Mouse (Mus musculus): Measurements from ENCODE around the gene Ercc6l2. TPM values are rescaled to one million over a fixed set of nuclear protein-coding genes. Genes with fewer than 3 reads are reported as not detected.

The Ercc6l2 gene
- total RNA-seq (2015), result 45.0 and 50.4 TPM in 2 replicates
- 23.7 and 36.8 TPM in 2 replicates for total RNA-seq (2017)

DNA sequence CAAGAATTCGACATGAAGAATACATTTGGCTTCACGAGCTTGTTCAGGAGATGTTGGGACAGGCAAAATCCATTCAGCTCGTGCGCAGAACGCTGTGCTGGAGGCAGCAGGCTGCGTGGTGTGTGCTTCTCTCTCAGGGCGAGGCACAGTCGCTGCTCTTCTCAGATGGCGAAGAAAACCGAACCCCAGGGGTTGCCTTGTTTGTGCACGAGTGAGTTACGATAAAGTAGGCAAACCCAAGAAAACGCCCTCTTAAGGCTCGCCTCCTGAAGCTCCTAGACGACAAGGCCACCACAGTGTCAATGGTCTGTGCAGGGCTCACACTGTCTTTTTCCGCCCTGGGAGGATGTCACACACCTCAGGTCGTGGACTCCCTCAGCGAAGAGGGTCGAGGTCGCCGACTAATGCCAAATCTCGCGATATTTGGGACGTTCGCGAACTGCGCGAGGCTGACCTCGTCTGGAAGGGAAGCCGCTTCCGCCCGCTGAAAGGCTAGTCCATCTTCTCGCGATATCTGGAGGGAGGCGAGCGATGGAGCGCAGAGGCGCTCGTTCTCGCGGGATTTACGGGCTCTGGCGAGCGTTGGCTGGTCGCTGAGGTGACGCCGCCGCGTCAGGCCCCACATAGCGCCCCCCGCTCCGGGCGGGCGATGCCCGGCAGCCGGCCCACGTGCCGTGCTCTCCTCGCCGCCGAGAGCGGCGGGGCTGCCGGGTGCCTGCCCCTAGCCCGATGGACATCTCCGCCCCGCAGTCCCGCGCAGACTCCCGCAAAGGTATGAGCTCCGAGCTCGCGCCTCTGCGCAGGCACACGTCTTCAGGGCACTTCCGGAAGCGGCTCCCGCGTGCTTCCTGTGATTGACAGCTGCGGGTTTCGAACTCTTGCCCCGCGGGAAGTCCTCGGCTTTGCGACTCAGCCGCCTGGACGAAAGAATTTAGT is at the start of gene Ercc6l2:
Gene Ercc6l2 (plus strand): TSS at position 495 of the 936 bp plus-strand sequence.
- ATAC-seq (replicated peaks; ENCODE audit: poor library complexity), result peak; percentile 93

DNA sequence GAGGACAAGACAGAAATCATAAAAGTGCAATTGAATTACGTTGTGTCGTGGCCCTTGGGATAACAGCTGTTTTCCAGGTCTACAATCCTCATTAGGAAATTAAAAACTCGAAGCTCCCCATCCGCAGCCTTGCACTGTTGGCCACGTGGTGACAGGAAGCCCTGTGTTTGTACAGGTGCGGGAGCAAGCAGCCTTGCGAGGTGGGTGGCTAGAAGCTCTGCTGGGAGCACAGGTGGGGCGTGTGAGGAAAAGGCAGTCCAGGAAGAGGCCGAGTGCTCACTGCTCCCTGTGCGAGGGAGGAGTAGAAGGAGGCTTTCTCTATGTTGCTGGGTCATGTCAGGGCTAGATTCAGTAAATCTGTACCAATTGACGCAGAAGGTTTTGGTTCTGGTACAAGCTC is 49.0 kb upstream of the Ercc6l2 start:
- ATAC-seq (replicated peaks; ENCODE audit: poor library complexity), result no peak

DNA sequence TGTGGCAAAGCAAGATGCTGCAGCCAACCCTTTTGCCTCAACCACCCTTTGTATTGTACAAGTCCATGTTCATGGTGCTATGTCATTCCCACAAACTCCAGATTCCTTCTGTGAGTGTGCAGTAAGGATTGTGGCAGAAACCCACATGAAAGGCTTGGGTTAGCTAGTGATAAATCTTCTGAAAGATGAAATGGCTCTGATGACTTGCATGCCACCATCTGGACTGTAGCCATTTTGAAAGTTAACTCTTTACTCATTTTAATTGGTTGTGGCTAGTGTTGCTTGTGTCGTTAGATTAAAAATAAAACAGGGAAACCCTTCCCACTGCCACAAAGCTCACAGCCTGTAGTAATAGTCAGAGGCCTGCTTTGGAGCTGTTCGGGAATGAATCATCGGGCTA is 44.0 kb upstream of the Ercc6l2 start:
- no peak for ATAC-seq (replicated peaks; ENCODE audit: poor library complexity)

DNA sequence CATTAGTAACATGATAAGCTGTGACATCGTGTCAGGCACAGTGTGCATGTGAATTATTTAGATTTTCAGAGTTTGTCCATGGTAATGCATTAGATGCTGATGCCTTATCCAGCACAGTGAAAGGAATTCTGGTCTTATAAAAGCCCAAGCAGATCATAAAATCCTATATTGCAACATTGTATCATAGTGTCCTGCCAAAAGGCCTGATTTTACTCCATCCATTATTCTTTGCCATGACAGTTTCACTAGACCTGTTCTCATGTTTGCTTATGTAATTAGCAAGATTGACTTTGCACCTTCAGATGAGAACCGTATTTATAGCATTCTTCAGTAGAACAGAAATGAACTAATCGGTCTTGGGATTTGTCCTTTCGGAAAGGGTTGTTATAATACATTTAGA is 36.1 kb upstream of the Ercc6l2 start:
- ATAC-seq (replicated peaks; ENCODE audit: poor library complexity), result no peak

DNA sequence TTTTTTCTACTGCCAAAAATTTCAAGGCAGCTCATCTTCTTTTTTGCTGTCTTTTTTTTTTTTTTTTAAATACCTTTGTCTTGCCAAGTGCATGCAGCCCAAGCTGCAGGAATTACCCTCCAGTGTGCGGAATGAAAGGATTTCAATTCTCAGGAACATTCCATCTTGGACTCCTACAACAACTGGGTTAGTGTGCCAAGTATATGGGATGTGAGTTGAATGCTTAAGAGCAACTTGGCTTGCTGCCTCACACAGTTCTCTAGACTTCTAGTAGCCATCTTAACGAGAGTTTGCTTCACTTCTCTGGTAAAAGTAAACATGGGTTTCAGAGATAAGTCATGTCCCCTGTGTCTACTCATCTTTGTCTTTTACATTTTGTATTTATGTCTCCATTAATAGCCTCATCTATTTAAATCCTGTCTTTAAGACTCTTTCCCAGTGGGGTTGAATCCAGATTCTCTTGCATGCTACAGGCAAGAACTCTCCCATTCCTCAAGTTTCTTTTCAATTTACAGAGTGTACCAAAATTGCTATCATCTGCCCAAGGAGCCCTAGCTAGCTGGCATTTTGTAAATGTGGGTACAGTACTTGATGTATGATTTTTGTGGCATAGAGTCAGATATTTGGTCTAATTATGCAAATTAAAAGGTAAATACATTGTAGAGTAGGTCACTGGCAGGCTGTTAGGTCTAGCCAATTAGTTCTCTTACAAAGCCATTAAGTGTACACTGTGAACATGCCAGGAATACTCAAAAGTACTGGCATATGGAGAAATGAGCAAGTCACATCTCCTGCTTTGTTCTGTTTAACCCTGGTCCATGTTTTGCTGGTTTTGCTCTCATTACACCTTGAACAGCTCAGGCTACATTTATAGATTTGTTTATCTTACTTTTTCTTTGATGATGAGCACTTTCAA is 35.4 kb upstream of the Ercc6l2 start:
- ATAC-seq (replicated peaks; ENCODE audit: poor library complexity), result no peak

DNA sequence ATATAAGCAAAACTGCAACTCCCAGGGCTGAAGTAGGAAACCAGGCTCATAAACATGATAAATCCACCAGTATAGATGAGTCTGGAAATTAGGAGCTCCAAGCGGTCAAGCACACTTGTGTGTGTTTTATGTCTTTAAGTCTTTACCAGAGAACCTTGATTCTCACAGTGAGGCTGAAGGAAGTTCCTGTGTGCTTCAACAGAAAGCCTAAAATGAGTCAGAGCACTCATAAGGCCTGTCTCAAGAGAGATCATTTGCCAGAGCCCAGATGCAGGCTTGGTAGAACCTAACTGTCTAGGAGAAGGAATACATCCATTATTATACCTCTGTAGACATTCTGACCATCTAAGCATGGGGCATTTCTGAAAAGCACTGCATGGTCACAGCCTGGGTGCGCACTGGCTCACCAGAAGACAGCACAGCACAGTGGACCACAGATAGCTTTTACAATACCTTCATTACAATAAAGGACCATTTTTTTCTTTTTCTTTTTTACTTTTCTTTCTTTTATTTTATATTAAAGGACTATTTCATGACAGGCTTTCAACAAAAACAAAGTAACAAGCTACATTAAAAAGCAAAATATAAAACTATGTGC is 22.7 kb upstream of the Ercc6l2 start:
- ATAC-seq (replicated peaks; ENCODE audit: poor library complexity), result no peak

DNA sequence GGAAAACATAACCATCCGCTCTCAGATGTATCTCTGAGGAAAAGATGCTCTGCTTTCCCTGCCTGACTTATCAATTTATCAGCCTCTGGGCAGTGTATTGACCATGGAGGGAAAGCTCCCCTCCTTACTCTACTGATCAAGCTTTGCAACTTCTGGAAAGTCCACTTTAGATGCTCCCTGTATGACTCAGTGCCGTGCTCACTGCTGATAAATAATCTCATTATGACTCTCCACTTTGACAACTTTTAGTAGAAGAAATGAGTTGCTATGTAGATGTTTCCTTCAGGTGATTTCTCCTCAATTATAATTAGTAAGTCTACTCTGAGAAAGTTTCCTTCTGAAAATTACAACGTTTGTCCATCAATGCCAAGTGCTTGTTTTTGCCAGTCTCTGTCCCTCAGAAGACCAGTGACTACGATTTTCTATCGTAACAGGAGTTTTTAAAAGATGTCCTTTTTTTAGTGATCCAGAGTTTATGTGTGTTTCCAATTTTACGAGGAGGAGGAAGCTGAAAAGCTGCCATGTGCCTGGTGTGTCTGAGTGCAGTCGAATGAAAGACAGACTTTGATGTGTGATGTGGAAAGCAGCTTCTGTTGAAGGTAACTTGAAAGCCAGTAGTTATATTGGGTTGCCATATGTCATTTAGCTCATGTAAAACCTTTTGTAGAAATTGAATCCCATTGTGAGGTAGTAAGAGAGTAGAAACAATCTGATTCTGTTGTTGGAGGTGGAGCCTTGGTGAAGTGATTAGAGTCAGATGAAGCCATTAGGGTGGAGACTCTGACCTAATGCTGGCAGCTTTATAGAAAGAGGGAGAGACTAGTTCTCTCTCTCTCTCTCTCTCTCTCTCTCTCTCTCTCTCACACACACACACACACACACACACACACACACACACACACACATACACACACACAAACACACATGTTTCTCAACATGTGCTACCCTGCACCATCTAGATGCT is 21.4 kb upstream of the Ercc6l2 start:
- ATAC-seq (replicated peaks; ENCODE audit: poor library complexity), result no peak

DNA sequence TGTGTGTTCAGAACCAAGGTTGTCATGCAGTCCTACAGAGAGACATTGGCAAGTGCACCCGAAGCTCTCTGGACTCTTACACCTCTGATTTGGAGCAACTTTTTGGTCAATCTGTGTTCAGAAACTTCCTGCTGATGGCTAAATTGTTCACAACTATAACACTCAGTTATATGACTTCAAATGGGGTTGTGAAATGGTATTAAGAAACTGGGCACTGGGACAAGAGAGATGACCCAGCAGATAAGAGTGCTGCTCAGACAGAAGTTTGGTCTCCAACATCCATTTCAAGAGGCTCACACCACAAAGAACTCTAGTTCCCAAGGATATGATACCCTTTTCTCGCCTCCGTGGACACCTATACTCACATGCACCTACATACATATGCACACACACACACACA is 16.4 kb upstream of the Ercc6l2 start:
- 0 out of 2 replicates have a peak, but pooled peaks have one; percentile 34 for ATAC-seq (replicated peaks; ENCODE audit: poor library complexity)

DNA sequence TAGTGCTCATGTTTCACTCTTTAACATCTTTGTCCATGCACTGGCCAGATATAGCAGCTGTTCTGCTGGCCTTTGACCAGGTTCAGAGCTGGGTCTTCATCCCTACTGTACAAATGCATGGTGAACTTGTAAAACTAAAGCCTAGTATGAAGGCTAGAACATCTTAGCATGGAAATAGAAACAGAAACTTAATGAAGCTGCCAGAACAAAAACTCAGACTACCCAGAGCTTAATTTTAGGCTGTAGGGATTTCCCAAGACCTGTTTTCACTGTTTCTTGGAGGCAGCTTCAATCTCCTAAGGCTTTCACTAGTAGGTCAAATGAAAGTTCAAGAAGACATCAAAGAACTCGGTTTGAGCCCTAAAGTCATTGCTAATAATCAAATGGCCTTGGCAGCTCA is 15.1 kb upstream of the Ercc6l2 start:
- ATAC-seq (replicated peaks; ENCODE audit: poor library complexity), result no peak

DNA sequence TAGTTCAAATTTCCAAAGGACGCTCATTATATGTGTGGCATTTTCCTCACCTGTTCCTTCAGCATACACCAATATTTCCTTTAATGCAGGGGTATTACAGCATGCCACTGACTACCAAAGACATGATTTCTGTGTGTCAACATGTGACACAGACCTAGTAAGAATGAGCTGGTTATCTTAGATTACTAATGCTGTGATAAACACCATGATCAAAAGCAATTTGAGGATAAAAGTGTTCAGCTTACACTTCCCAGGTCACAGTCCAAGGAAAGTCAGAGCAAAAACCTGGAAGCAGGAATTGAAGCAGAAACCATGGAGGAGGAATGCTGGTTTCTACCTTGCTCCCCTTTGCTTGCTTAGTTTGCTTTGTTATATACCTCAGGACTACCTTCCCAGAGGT is 13.8 kb upstream of the Ercc6l2 start:
- no peak for ATAC-seq (replicated peaks; ENCODE audit: poor library complexity)

DNA sequence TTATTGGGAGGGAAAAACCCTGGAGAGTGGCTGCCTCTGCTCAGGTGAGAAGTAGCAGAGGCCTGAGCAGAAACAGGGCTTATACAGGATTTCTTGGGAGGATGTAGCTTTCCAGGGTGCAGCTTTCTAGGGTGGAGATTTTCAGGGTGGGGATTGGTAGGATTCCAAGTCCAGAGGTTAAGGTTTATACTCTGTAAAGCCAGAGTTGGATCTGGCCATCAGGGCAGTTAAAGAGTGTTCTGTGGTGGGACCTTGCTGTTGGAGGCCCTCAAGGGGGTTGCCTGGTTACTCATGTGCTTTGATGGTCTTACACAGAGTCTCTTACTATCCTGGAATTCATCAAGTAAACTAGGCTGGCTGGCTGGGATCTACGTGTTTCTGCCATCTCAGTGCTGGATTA is 7.8 kb upstream of the Ercc6l2 start:
- ATAC-seq (replicated peaks; ENCODE audit: poor library complexity), result no peak

DNA sequence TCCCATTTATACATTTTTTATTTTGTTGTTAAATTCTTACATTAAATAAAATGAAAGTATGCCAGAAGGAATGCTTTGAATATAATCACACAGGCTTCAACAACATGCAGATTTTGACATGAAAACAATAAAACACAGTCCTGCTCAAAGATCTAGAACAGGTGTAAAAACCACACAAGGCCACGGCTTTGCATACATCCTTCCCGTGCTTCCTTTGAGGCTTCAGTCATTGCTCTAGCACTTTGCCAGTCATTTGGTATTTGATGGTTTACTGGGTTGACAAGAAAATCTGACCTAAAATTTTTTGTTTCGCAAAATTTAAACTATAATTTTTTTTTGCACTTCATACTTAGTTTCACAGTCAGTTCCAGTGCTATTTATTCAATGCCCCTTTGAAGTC is 7.1 kb upstream of the Ercc6l2 start:
- ATAC-seq (replicated peaks; ENCODE audit: poor library complexity), result no peak

DNA sequence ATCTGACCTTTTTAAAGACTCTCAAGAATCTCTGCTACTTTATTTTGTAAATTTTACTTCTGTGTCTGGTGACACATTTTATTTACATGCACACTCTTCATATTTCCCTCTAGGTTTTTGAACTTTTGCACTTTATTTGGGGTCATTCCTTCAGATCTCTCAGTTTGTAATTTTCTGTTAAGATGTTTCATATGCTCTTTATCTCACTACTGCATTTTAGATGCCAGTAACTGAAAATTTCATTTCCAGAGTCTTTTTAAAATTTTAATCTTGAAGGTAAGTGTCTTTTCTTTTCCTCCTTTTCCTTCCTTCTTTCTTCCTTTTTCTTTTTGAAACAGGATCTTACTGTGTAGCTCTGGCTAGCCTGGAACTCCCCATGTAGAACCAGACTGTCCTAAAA is 3.6 kb upstream of the Ercc6l2 start:
- ATAC-seq (replicated peaks; ENCODE audit: poor library complexity), result no peak

DNA sequence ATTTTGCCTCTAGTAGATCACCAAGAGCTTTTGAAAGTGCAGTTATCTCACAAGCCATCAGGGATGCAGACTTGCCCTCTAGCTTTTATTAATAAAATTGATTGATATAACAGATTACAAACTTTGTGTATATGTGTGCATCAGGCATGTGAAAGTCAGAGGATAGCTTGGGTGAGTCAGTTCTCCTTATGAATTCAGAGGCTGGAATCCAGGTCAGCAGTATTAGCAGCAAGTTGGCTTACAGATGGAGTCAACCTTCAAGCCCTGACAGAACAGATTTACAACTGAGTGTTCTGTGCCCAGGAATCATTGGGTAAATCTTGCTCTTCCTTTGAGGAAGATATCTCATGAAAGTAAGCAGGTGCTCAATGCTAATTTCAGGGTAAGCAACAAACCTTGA is 891 bp downstream of the Ercc6l2 start:
- no peak for ATAC-seq (replicated peaks; ENCODE audit: poor library complexity)

DNA sequence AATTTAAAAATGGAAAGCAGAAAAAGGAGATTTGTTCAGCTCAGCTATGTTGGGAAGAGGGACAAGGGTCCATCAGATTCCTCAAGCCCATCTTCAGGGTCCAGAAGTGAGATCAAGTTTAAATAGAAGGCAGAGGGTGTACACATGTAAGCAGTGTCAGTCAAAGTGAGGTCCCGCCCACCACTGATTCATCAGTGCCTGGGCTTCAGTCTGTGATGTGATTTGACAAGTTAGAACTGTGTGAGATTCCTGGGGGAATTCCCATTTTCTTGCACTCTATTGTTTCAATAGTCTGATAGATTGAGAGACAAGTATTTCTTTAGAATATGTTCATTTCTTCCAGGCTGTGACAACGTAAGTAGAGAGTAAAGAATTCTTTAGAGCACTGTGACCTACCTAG is 30.7 kb downstream of the Ercc6l2 start:
- no peak for ATAC-seq (replicated peaks; ENCODE audit: poor library complexity)

DNA sequence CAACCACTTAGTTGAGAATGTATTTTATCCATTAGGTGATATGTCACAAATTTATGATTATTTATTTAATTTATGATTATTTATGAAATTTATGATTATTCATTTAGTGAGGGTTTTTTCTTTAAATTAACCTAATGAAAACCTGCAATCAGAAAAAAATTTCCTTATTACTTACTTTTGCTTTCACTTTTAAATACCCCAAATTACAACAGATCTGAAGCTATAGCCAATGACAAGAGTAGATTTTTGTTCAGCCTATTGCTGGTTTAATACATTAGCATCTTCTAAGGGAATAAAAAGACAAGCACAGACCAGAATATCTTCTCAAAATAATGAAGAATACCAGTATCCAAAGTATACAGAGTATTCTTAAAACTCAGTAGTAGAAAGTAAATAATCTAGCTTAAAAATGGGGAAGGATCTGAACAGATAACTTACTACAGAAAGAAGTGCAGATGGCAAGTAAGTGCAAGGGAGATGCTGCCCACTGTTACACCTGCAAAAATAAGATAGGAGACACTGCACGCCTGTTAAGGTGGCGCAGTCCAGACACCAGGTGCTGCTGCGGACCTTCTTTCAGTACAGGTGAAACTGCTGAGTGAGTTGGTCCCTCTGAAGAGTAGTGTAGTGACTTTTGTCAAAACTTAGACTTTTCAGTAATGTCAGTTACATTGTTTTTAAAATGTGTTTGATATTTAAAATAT is 35.4 kb downstream of the Ercc6l2 start:
- ATAC-seq (replicated peaks; ENCODE audit: poor library complexity), result peak; percentile 58; the same call in 1 of the 2 replicates

DNA sequence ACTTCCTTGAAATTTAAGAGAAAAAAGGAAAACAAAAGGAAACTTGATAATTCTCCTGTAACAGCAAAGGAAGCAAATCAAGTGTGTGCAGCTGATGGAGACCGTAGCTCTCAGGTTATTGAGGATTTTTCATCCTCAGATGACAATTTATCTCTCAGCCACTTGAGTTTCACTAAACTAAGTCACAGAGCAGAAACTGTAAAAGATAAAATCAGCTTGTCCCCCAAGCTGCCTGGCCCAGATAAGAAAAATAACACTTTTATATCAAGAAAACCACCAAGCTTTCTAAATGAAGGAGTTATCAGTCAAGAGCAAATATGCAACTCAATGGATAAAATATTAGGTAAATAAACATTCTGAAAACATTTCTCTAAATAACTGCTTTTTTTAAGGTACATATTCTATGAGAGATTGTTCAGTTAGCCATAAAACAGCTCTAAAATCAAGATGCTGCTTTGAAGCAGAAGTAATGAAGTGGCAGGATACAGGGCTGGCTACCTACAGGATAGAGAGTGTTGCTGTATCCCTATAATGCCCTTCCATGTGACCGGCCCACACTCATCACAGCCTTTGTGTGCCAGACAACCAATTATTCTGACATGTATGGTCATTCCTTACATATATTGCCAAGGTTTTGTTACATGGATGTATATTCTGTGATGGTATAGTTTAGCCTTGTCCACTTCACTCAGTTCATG is 57.7 kb downstream of the Ercc6l2 start:
- peak; percentile 59 for ATAC-seq (replicated peaks; ENCODE audit: poor library complexity)

DNA sequence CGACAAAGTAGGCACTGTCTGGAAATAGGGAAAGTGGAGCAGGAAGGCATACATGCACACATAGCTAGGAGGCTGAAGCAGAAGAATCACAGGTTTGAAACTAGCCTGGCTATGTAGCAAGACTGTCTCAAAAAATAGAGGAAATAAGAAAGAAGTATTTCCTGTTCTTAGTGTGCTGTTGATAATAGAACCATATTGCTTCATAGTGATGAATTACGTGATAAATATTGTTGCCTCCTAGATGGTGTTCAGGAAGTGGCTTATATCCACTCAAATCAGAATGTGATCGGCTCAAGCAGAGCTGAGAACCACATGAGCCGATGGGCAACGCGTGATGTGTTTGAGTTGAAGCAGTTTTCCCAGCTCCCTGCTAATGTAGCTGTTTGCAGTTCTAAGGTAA is 62.1 kb downstream of the Ercc6l2 start:
- ATAC-seq (replicated peaks; ENCODE audit: poor library complexity), result peak; percentile 93
